Mouse (Mus musculus) c-Kit-positive CD71-positive TER-119-negative erythroid progenitor cells, embryonic 14.5 days (primary cell): ENCODE measurements around the gene Yy1.
"Not testable (repeated sequence)": the region's sequence is repeated elsewhere in the genome, so short reads cannot be mapped to it uniquely, and the experiment has no call there.

ENCODE experiments used
- DNase-seq: peaks from one replicate; pipeline ENCODE4 v3.0.0-alpha.2; 2013; ENCODE audit warnings: low read depth

The Yy1 gene

GRCm38 (mm10) chr12:108826282-108826957 is 33.6 kb downstream of the Yy1 start:
- DNase-seq = no peak

GRCm38 (mm10) chr12:108826958-108827535 is 34.3 kb downstream of the Yy1 start:
- no peak for DNase-seq

GRCm38 (mm10) chr12:108827641-108828040 is 34.9 kb downstream of the Yy1 start:
- DNase-seq = no peak

- DNase-seq = no peak
Measured at GRCm38 (mm10) chr12:108829636-108830035, 36.9 kb downstream of the Yy1 start.

GRCm38 (mm10) chr12:108830358-108830757 is 37.6 kb downstream of the Yy1 start:
- no peak for DNase-seq

GRCm38 (mm10) chr12:108831966-108832643 is 39.3 kb downstream of the Yy1 start:
- DNase-seq = no peak

GRCm38 (mm10) chr12:108832851-108833250 is 40.1 kb downstream of the Yy1 start:
- no peak for DNase-seq

- DNase-seq = no peak
Measured at GRCm38 (mm10) chr12:108833408-108833807, 40.6 kb downstream of the Yy1 start.

- no peak for DNase-seq
Measured at GRCm38 (mm10) chr12:108834337-108834736, 41.6 kb downstream of the Yy1 start.

- DNase-seq = no peak
Measured at GRCm38 (mm10) chr12:108834786-108835185, 42.0 kb downstream of the Yy1 start.

- no peak for DNase-seq
Measured at GRCm38 (mm10) chr12:108835208-108835839, 42.6 kb downstream of the Yy1 start.

- DNase-seq = peak; percentile 87
Measured at GRCm38 (mm10) chr12:108835840-108836409, 43.2 kb downstream of the Yy1 start, which contains the start of the genes Slc25a29 and Slc25a47. Gene Slc25a29, minus strand, starts transcription at chr12:108835883. Gene Slc25a47, plus strand, starts transcription at chr12:108836046.

GRCm38 (mm10) chr12:108836722-108837121 is 43.9 kb downstream of the Yy1 start:
- DNase-seq = no peak

- no peak for DNase-seq
Measured at GRCm38 (mm10) chr12:108841181-108841580, 48.4 kb downstream of the Yy1 start.

GRCm38 (mm10) chr12:108842663-108843062 is 49.9 kb downstream of the Yy1 start:
- DNase-seq = no peak

- DNase-seq = not testable (repeated sequence)
Measured at GRCm38 (mm10) chr12:108848033-108848432, 55.3 kb downstream of the Yy1 start.

- DNase-seq = no peak
Measured at GRCm38 (mm10) chr12:108849488-108850022, 56.8 kb downstream of the Yy1 start.

- no peak for DNase-seq
Measured at GRCm38 (mm10) chr12:108850129-108850528, 57.4 kb downstream of the Yy1 start.

GRCm38 (mm10) chr12:108850886-108851285 is 58.1 kb downstream of the Yy1 start:
- no peak for DNase-seq

- DNase-seq = no peak
Measured at GRCm38 (mm10) chr12:108852822-108853221, 60.0 kb downstream of the Yy1 start.

GRCm38 (mm10) chr12:108855081-108855480 is 62.3 kb downstream of the Yy1 start:
- no peak for DNase-seq

- no peak for DNase-seq
Measured at GRCm38 (mm10) chr12:108856186-108856585, 63.4 kb downstream of the Yy1 start.
